Comparison of ENCODE assay signal across 13 mouse cellular contexts in the genomic region with DNA sequence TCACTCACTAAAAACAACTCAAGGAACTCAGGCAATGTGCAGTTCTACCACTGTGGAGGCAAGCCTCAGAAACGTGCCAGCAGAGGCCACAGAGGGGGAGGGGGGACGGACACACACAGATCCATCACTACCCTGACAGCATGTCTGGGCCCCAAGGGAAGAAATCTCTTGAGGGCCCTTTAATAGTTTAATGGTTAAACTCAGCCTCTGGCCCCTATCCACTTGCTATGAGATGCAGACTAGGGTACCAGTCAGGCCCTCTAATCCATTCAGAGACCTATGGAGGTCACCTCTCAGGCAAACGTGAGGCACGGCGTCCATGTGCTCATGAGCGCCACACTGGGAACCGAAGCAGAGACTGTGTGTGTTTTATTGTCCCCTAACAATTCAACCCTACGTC. TPM values are rescaled to one million over a fixed set of nuclear protein-coding genes. Genes with fewer than 3 reads are reported as not detected.
DNase-seq lines count a peak whose midpoint lies in the region.
"Had no signal": no experiment of that assay in that cellular context is flagged by ENCODE, and none has a peak within 500 bp of the region (broad histone marks: within the 10 kb centered on the region; RNA-seq: fewer than 3 reads in every experiment).

No protein-coding gene starts in this region.

- DNase-seq in adrenal gland, adult 2 months: peak; percentile 63
- DNase-seq in adrenal gland, adult 18-20 months (ENCODE audit: low spot score in 2 of 2): no peak
- DNase-seq in kidney, adult 11 months: peak; percentile 53
- no peak for DNase-seq in kidney, adult 8-10 months
- peak; percentile 35 for DNase-seq in embryo, embryonic 9.5 days (ENCODE audit: extremely low spot score)
- peak; percentile 45 to 73 for DNase-seq in kidney, postnatal 25 days
- DNase-seq in layer of hippocampus, adult 18-20 months (ENCODE audit: low spot score in 2 of 2): no peak
- no peak for DNase-seq in thymus, postnatal 0 days (ENCODE audit: low spot score)
- DNase-seq: cerebellum, adult 11-12 months; cerebellum, postnatal 25 days; heart, adult 18-20 months; lung, postnatal 4 days; retina, postnatal 1 day had no signal

RNA-seq across cellular contexts. Expression of gene Auh, which starts 17.0 kb away (rescaled TPM):
- total RNA-seq in adrenal gland, adult 2 months (2021): 100 to 1,000 TPM; 119 to 135 TPM
- 28.9 and 36.9 TPM in 2 replicates for polyA plus RNA-seq in adrenal gland, adult 2 months (2012; rRNA removed)
- 100 to 1,000 TPM; 126 to 138 TPM for total RNA-seq in adrenal gland, adult 18-20 months (2021)
- total RNA-seq in layer of hippocampus, adult 18-20 months (2021): 100 to 1,000 TPM; 108 to 111 TPM
- polyA plus RNA-seq in thymus, postnatal 0 days (2015; fragmentation: Nextera tagmentation; extraction: Ambion mirVana): 76.5 and 82.2 TPM in 2 replicates

Comparison
In these comparisons a context has a peak if more than half of its experiments do, and no peak if none do; other contexts are left out.
1. DNase-seq: peak in adrenal gland, adult 2 months (single experiment), kidney, adult 11 months (single experiment), embryo, embryonic 9.5 days (single experiment) and kidney, postnatal 25 days (2 of 2); none in adrenal gland, adult 18-20 months (0 of 2), kidney, adult 8-10 months (0 of 2), layer of hippocampus, adult 18-20 months (0 of 2) and thymus, postnatal 0 days (single experiment).